Mouse (Mus musculus) heart, postnatal 14 days (tissue): Measurements from ENCODE around the gene Col3a1. TPM values are rescaled to one million over a fixed set of nuclear protein-coding genes. Genes with fewer than 3 reads are reported as not detected.
A peak's percentile ranks its signal among the peaks of the same experiment; 100 is the strongest.

Experiments used
- DNase-seq, 2 experiments: peaks; one replicate each; pipeline ENCODE4 v3.0.0; 2021 to 2022
- intact Hi-C: fragments of 180-260 bp; cut with DNase I; formaldehyde crosslinking; loops from one replicate; pipeline ENCODE4 v1.15.1; 2025
- microRNA-seq, 2 experiments: library from miRNA; unstranded; fragments of <30 nt; microRNA quantifications; one replicate each; pipeline ENCODE4 v1.2.0; 2021 to 2022
- total RNA-seq, 2 experiments: library from RNA; stranded (reverse); gene quantifications; 2 replicates each; pipeline ENCODE4 v1.2.3; 2021

Gene Col3a1
- total RNA-seq, 2 experiments from 2014 or later = 1,086 to 1,192 TPM

GRCm38 (mm10) chr1:45365427-45365826 is 54.1 kb downstream of the Col3a1 start:
- DNase-seq = no peak
- intact Hi-C loops = no loop called here

DNA sequence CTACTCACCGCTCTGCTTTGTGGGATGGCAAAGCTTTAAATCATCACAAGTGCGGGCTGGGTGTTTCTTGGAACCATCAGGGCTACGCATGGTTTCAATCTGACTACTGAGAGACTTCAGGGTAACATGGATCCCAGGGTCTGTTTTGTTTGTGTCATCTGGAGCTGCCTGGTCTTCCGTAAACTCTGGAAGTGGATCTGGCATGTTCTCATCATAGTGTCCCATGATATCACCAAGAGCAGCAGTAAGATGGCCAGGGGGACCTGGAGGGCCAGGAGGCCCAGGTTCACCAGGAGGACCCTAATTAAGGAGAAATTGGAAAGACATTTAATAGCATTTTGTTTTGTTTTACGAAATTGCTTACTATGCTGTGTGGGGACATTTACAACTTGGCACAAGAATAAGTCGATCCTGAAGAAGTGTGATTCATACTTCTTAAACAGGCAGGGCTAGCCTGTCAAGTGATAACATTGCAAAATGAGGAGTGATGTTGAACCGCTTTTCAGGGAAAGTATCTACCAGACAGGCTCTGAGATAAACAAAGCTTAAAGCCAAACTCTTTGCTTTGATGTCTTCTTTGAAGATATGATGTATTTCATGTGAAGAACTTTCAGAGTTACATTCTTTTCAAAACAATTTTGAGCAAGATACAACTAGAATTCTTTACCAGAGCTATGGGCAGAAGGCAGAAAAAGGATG is 68.8 kb downstream of the Col3a1 start:
- DNase-seq = no peak
- intact Hi-C loops = loop anchor here (10.0 kb wide), 1 partner anchor 635 kb away; no protein-coding TSS in a partner anchor

- intact Hi-C loops = loop anchor here (10.0 kb wide), 1 partner anchor 637 kb away; no protein-coding TSS in a partner anchor
- peak; percentile 19 to 34 for DNase-seq
Measured at GRCm38 (mm10) chr1:45381866-45382265, 70.5 kb downstream of the Col3a1 start.

Small RNAs within 50 kb of the gene (microRNA-seq; reads per million reads assigned to microRNA genes)
- 0 to 0.27 reads per million in 2 experiments for gene Gm47302

Other genes with a start within 250 kb of the Col3a1 start
- gene Col5a2, start 191.7 kb downstream of the Col3a1 start, total RNA-seq = 10 to 100 TPM; 63.9 to 69.1 TPM